Comparison of ENCODE assay signal across 1 mouse cellular context in the genomic region with DNA sequence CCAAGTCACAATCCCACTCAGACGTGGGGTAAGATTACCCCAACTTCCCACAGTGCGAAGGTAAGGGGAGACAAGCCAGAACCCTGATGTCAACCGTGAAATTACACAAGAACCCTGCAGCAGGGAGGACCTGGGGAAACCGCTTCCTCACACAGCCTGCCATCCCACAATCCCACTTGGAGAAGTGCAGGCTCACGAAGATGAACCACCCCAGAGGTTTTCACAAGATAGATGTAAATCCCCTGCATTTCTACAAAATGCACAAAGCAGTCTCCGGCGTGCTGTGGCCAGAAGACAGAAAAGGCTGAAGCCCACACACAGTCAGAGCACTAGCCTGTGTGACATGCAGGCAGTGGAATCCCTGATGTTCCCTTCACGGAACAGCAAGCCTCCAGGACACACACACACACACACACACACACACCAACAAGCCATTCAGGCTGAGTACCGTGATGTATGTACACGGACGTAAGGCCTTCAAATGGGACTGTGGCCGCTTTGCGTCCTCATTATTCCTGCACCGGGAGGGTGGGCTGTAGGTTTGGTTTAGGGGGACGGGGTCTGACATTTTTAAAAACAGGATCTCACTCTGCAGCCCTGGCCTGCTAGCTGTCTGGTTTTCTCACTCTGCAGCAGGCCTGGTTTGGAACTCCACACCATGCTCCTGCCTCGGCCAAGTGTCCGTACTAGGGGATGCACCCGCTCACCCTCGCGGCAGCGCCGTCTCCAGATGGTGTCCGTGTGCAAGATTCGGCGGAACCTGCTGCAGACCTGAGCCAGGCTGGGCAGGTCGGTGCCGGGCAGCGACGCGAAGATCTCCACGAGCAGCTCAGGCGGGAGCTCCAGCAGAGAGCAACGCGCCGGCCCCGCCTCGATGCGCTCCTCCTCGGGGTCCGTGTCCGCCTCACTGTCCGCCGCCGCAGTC.
TF ChIP-seq lines count a peak whose summit lies in the region.

No protein-coding gene starts in this region.

TF ChIP-seq in MEL, 35 proteins besides CTCF, POLR2A, EP300 and RAD21:
- TF ChIP-seq JUND (IDR thresholded peaks at IDR 0.05; ENCODE audit: low read depth, low read length) (no peak), MAFK (IDR thresholded peaks at IDR 0.05; ENCODE audit: borderline replicate concordance, low read depth, low read length) (no peak), TCF12 (IDR thresholded peaks at IDR 0.05; ENCODE audit: low read depth, low read length) (no peak), BHLHE40 (IDR thresholded peaks at IDR 0.05; ENCODE audit: borderline replicate concordance, low read depth, low read length) (no peak), HCFC1 (IDR thresholded peaks at IDR 0.05; ENCODE audit: low read depth, low read length) (0 out of 2 replicates have a peak, but pooled peaks have one; percentile 5), USF1 (IDR thresholded peaks at IDR 0.05; ENCODE audit: low read depth, low read length) (no peak), TBP (IDR thresholded peaks at IDR 0.05; ENCODE audit: low read depth, low read length) (peak; percentile 22; the same call in 1 of the 2 replicates), UBTF (IDR thresholded peaks at IDR 0.05; ENCODE audit: borderline replicate concordance, insufficient read depth, low read depth, low read length) (no peak), SIN3A (IDR thresholded peaks at IDR 0.05; ENCODE audit: low read length) (peak; percentile 34; the same call in 1 of the 2 replicates), MXI1 (IDR thresholded peaks at IDR 0.05; ENCODE audit: low read depth, low read length) (peak; percentile 43; the same call in 1 of the 2 replicates)
